Mouse (Mus musculus) heart, postnatal 0 days (tissue): ENCODE results near the gene Gm29797.

Experiments
- CTCF ChIP-seq: IDR thresholded peaks from 2 replicates; pipeline ENCODE4 v1.5.1; 2016; ENCODE audit warnings: antibody characterized with exemption, control low read depth, low read depth
- EP300 ChIP-seq: IDR thresholded peaks from 2 replicates; pipeline ENCODE4 v1.6.1; 2016; ENCODE audit warnings: antibody characterized with exemption, low read depth

- TF ChIP-seq CTCF, result peak; percentile 52
- no peak for TF ChIP-seq EP300
Measured at GRCm38 (mm10) chr2:181658930-181659555, 2.2 kb downstream of the Gm29797 start.
